Mouse (Mus musculus): Measurements from ENCODE around the gene Traf2. TPM values are rescaled to one million over a fixed set of nuclear protein-coding genes. Genes with fewer than 3 reads are reported as not detected.

Traf2 gene
- polyA plus RNA-seq, 1 experiment, result 16.2 TPM

DNA sequence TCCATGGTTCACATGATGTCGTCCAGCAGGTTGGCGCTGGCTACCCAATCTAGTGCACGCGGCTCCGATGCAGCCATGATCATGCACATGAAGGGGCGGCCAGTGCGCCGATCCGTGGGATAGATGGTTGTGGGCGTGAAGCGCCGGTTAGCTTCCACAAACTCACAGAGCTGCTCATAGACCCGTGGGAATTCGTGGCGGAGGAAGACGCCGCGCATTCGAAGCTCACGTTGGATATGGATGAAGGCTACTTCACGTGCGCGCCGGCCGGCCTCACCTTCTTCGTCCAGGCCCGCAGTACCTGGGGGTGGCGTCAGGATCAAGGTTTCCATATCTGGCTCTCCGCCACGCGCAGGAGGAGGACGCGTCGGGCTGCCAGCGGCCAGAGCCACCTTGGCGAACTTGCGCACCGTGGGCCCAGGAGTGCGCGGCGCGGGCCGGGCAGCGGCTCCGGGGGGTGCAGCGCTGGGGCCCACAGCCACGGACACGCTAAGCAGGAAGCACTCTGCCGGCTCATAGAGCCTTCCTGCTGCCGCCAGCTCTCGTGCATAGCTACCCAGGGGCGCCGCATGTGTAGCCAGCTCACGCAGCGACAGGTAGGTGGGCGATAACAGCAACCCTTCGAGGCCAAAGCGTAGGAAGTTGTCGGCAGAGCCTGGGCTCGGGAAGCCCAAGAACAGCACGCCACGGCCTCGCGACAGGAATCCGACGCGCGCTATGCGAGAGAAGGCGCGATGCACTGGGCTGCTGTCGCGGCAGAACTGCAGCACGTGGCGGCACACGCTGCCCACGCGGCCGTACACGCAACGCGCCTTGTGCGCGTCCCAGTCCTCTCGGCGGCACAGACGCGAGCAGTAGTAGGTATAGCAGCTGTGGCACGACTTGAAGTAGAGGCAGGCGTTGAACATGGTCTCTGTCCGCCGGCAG, 30.5 kb upstream of the Traf2 start:
- no peak for DNase-seq
- 15% methylated on average over 92 of the region's 92 CpGs for WGBS
- TF ChIP-seq POLR2A (IDR thresholded peaks at IDR 0.05; ENCODE audit: borderline replicate concordance, extremely low read depth, low read depth, low read length) (no peak), CTCF (IDR thresholded peaks at IDR 0.05; ENCODE audit: insufficient read depth, low read length) (no peak)
- Histone ChIP-seq H3K4me3 (replicated peaks; ENCODE audit: extremely low read depth, low read depth, low read length) (peak overlapping the region; percentile 14), H3K4me1 (ENCODE audit: control insufficient read depth, insufficient read depth, low read length) (peaks cover 22% of the 10 kb centered on the region)

DNA sequence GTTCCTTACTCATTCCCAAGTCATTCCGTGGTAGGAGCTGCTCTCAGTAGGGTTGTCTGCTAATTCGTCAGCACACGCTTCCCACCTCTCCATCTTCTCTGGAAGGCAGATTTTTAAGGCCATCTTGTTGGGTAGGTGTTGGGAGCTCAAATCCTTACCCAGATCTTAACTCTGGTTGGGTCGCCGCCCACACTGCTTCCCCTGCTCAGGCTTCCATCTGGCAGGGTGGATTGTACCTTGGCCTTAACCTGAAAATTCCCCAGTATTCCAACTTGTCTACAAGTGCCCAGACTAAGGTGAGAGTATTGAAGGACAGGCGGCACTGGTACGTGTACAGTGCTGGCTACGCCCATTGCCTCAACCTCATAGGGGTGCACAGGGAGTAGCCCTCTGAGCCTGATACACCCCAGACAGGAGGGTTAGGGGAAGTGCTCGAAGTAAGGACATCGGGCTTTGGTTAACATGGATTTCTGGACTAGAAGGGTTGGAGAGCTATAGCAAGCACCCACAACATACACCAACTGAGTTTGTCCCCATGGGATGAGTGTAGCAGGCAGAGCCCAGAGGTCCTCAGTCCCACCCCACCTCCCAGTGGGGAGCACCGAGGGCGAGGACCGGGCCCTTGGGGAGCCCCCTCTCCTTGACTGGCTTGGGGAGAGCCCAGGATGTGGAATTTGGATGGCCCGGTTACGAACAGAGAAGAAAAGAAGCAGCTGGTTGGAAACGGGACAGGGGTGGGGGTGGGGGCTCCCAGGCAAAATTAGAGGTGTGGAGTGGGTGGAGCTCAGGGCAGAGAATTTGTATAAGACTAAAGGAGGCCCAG, 29.5 kb upstream of the Traf2 start:
- H3K4me3 ChIP-seq (replicated peaks; ENCODE audit: extremely low read depth, low read depth, low read length), result no peak overlapping the region
- 78% methylated on average over 16 of the region's 16 CpGs for WGBS
- no peak for DNase-seq
- no peak for TF ChIP-seq CTCF (IDR thresholded peaks at IDR 0.05; ENCODE audit: insufficient read depth, low read length)
- no peak for TF ChIP-seq POLR2A (IDR thresholded peaks at IDR 0.05; ENCODE audit: borderline replicate concordance, extremely low read depth, low read depth, low read length)
- peaks cover 20% of the 10 kb centered on the region for H3K4me1 ChIP-seq (ENCODE audit: control insufficient read depth, insufficient read depth, low read length)

- peaks cover 18% of the 10 kb centered on the region for H3K4me1 ChIP-seq (ENCODE audit: control insufficient read depth, insufficient read depth, low read length)
- no peak for TF ChIP-seq CTCF (IDR thresholded peaks at IDR 0.05; ENCODE audit: insufficient read depth, low read length)
- TF ChIP-seq POLR2A (IDR thresholded peaks at IDR 0.05; ENCODE audit: borderline replicate concordance, extremely low read depth, low read depth, low read length), result no peak
- WGBS, result 6% methylated on average over 21 of the region's 21 CpGs
- peak; percentile 48 for DNase-seq
- peak overlapping the region; percentile 64 for H3K4me3 ChIP-seq (replicated peaks; ENCODE audit: extremely low read depth, low read depth, low read length)
Observed at GRCm38 (mm10) chr2:25575432-25576027, 28.8 kb upstream of the Traf2 start.

GRCm38 (mm10) chr2:25574579-25575431, 28.1 kb upstream of the Traf2 start, which contains the start of the genes Mamdc4 and Phpt1:
TSS of gene Mamdc4 (minus strand) at chr2:25574845.
TSS of gene Phpt1 (minus strand) at chr2:25575224.
- WGBS, result under 1% methylated on average over 44 of the region's 45 CpGs
- H3K4me3 ChIP-seq (replicated peaks; ENCODE audit: extremely low read depth, low read depth, low read length), result peak within 1 kb of the TSS; percentile 83
- TF ChIP-seq POLR2A (IDR thresholded peaks at IDR 0.05; ENCODE audit: borderline replicate concordance, extremely low read depth, low read depth, low read length) (peak; percentile 93), CTCF (IDR thresholded peaks at IDR 0.05; ENCODE audit: insufficient read depth, low read length) (no peak)
- H3K4me1 ChIP-seq (ENCODE audit: control insufficient read depth, insufficient read depth, low read length), result peaks cover 18% of the 10 kb centered on the region
- peak; percentile 97 for DNase-seq

DNA sequence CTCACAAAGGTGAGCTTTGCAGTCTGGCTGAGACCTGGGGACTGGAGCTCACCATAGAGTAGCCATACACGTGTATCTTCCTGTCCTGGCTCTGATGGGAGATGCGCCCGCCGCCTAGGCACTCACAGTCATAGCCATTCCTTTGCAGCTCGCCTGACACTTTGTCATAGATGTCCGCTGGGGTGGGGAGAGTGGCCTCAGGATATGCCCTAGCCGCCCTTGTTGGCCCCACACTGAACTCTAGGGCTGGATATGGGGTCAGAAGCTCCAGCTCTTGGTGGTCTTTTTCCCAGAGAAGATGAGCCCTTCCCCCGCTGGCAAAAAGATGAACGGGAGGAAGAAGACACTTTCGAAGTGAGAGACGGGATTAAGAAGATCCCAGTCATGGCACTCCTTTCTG, 27.4 kb upstream of the Traf2 start:
- 11% methylated on average over 11 of the region's 11 CpGs for WGBS

GRCm38 (mm10) chr2:25573068-25573467, 26.3 kb upstream of the Traf2 start:
- no peak for TF ChIP-seq CTCF (IDR thresholded peaks at IDR 0.05; ENCODE audit: insufficient read depth, low read length)
- TF ChIP-seq POLR2A (IDR thresholded peaks at IDR 0.05; ENCODE audit: borderline replicate concordance, extremely low read depth, low read depth, low read length), result no peak
- peaks cover 11% of the 10 kb centered on the region for H3K4me1 ChIP-seq (ENCODE audit: control insufficient read depth, insufficient read depth, low read length)
- no peak overlapping the region for H3K4me3 ChIP-seq (replicated peaks; ENCODE audit: extremely low read depth, low read depth, low read length)
- DNase-seq, result no peak
- 89% methylated on average over 2 of the region's 2 CpGs for WGBS

More for the DNA sequence above, 27.4 kb upstream of the Traf2 start:
- no peak for TF ChIP-seq CTCF (IDR thresholded peaks at IDR 0.05; ENCODE audit: insufficient read depth, low read length)
- TF ChIP-seq POLR2A (IDR thresholded peaks at IDR 0.05; ENCODE audit: borderline replicate concordance, extremely low read depth, low read depth, low read length), result no peak
- H3K4me3 ChIP-seq (replicated peaks; ENCODE audit: extremely low read depth, low read depth, low read length), result peak overlapping the region; percentile 83
- no peak for DNase-seq
- peaks cover 17% of the 10 kb centered on the region for H3K4me1 ChIP-seq (ENCODE audit: control insufficient read depth, insufficient read depth, low read length)

DNA sequence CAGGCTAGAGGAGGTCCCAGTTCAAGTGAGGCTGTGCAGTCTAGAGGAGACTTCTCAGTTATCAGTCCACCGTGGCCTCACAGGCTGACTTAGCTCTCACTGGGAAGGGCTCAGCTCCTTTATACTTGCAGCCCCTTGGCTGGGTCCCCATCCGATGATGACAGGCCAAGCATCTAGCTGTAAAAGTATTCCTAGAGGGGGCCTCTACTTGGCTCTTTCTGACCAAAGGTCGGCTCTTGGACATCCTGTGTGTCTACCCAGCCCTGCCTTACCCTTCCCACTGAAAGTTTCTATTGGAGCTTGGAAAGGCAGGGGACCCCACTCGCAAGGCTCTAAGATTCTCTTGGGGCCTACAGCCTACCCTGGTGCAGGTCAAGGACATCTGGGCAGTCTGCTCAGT, 24.5 kb upstream of the Traf2 start:
- Histone ChIP-seq H3K4me3 (replicated peaks; ENCODE audit: extremely low read depth, low read depth, low read length) (no peak overlapping the region), H3K4me1 (ENCODE audit: control insufficient read depth, insufficient read depth, low read length) (peaks cover 7% of the 10 kb centered on the region)
- DNase-seq, result no peak
- WGBS, result 87% methylated on average over 4 of the region's 4 CpGs
- TF ChIP-seq CTCF (IDR thresholded peaks at IDR 0.05; ENCODE audit: insufficient read depth, low read length) (no peak), POLR2A (IDR thresholded peaks at IDR 0.05; ENCODE audit: borderline replicate concordance, extremely low read depth, low read depth, low read length) (no peak)

- no peak overlapping the region for H3K4me3 ChIP-seq (replicated peaks; ENCODE audit: extremely low read depth, low read depth, low read length)
- H3K4me1 ChIP-seq (ENCODE audit: control insufficient read depth, insufficient read depth, low read length), result peaks cover 2% of the 10 kb centered on the region; the same call in 1 of the 2 replicates
- 91% methylated on average over 3 of the region's 3 CpGs for WGBS
- DNase-seq, result no peak
- no peak for TF ChIP-seq CTCF (IDR thresholded peaks at IDR 0.05; ENCODE audit: insufficient read depth, low read length)
- TF ChIP-seq POLR2A (IDR thresholded peaks at IDR 0.05; ENCODE audit: borderline replicate concordance, extremely low read depth, low read depth, low read length), result no peak
Observed at GRCm38 (mm10) chr2:25569323-25569722, 22.6 kb upstream of the Traf2 start.
